Mouse (Mus musculus) CH12.LX (cell line): ENCODE data around the gene Scarf2.

Experiments
- BHLHE40 ChIP-seq: IDR thresholded peaks from 2 replicates; pipeline ENCODE4 v1.6.1; 2011; ENCODE audit warnings: mild to moderate bottlenecking, low read depth, low read length, improper control_type of control experiment
- CTCF ChIP-seq, 2 experiments: IDR thresholded peaks in 1 of 2; conservative IDR thresholded peaks in 1 of 2; 2 replicates each; pipeline ENCODE4 v1.5.1; 2011 to 2012; ENCODE audit warnings: low read depth in 2 of 2, low read length in 2 of 2, improper control_type of control experiment in 1 of 2, inconsistent platforms in 1 of 2, mild to moderate bottlenecking in 1 of 2, moderate library complexity in 1 of 2
- E2F4 ChIP-seq: IDR thresholded peaks from 2 replicates; pipeline ENCODE4 v1.6.1; 2011; ENCODE audit warnings: low read depth, low read length, improper control_type of control experiment; ENCODE audit not compliant: insufficient replicate concordance
- ELF1 ChIP-seq: IDR thresholded peaks from 2 replicates; pipeline ENCODE4 v1.6.1; 2014; ENCODE audit warnings: low read depth, mild to moderate bottlenecking, inconsistent platforms, low read length, improper control_type of control experiment
- ETS1 ChIP-seq: conservative IDR thresholded peaks from 2 replicates; pipeline ENCODE4 v1.6.1; 2012; ENCODE audit warnings: low read depth, mild to moderate bottlenecking, inconsistent platforms, low read length, improper control_type of control experiment, moderate library complexity
- JUND ChIP-seq: conservative IDR thresholded peaks from 2 replicates; pipeline ENCODE4 v1.6.1; 2011; ENCODE audit warnings: low read depth, low read length, improper control_type of control experiment
- MAZ ChIP-seq: IDR thresholded peaks from 2 replicates; pipeline ENCODE4 v1.6.1; 2012; ENCODE audit warnings: low read depth, mild to moderate bottlenecking, inconsistent platforms, low read length, improper control_type of control experiment, moderate library complexity
- NELFE ChIP-seq: IDR thresholded peaks from 2 replicates; pipeline ENCODE4 v1.6.1; 2011; ENCODE audit warnings: low read depth, low read length, improper control_type of control experiment
- POLR2A ChIP-seq: IDR thresholded peaks from 2 replicates; pipeline ENCODE4 v1.6.1; 2011; ENCODE audit warnings: low read depth, mild to moderate bottlenecking, improper control_type of control experiment, low read length
- RAD21 ChIP-seq: IDR thresholded peaks from 2 replicates; pipeline ENCODE4 v1.6.1; 2011; ENCODE audit warnings: low read depth, mild to moderate bottlenecking, low read length, improper control_type of control experiment, moderate library complexity
- UBTF ChIP-seq: IDR thresholded peaks from 2 replicates; pipeline ENCODE4 v1.6.1; 2012; ENCODE audit warnings: low read depth, mild to moderate bottlenecking, inconsistent platforms, low read length, improper control_type of control experiment, moderate library complexity
- ZC3H11A ChIP-seq: IDR thresholded peaks from 2 replicates; pipeline ENCODE4 v1.6.1; 2012; ENCODE audit warnings: low read depth, mild to moderate bottlenecking, inconsistent platforms, low read length, improper control_type of control experiment
- ZMIZ1 ChIP-seq: IDR thresholded peaks from 2 replicates; pipeline ENCODE4 v1.6.1; 2012; ENCODE audit warnings: low read depth, mild to moderate bottlenecking, inconsistent platforms, low read length, improper control_type of control experiment

GRCm38 (mm10) chr16:17848431-17848830 lies 51.3 kb downstream of the Scarf2 start:
- TF ChIP-seq UBTF: no peak
- no peak for TF ChIP-seq POLR2A
- no peak for TF ChIP-seq CTCF (conservative IDR thresholded peaks at IDR 0.05 in 1 of 2, IDR thresholded peaks at IDR 0.05 in 1 of 2; ENCODE audit: low read depth in 2 of 2, low read length in 2 of 2)
- no peak for TF ChIP-seq MAZ
- no peak for TF ChIP-seq E2F4
- no peak for TF ChIP-seq JUND
- no peak for TF ChIP-seq ZC3H11A
- TF ChIP-seq BHLHE40: no peak
- TF ChIP-seq ZMIZ1: no peak
- TF ChIP-seq ELF1: no peak
- no peak for TF ChIP-seq ETS1
- TF ChIP-seq RAD21: no peak
- no peak for TF ChIP-seq NELFE
